Mouse (Mus musculus) embryonic facial prominence, embryonic 15.5 days (tissue): ENCODE measurements at regions not wholly inside any gene's neighbourhood (a gene's known extent, or its start where the extent isn't known, plus 50 kb on each side); places are given as distances from the start of the nearest gene placed in this dataset.

Source experiments
- ATAC-seq: fragments of 200-750 bp; cut with Nextera tagmentation; 2 replicates; pipeline ENCODE4 v1.8.0; 2017; ENCODE audit warnings: low read depth, moderate TSS enrichment; ENCODE audit not compliant: insufficient number of reproducible peaks, low FRiP score, low TSS enrichment
- H3K27ac ChIP-seq: fragments of 300-500 bp; sonication (generic); replicated peaks from 2 replicates; pipeline ENCODE4 v1.5.1; 2015; ENCODE audit warnings: mild to moderate bottlenecking, inconsistent platforms
- H3K27me3 ChIP-seq: fragments of 300-500 bp; sonication (generic); 2 replicates; pipeline ENCODE4 v1.6.1; 2015; ENCODE audit warnings: inconsistent platforms
- H3K36me3 ChIP-seq: fragments of 300-500 bp; sonication (generic); 2 replicates; pipeline ENCODE4 v1.6.1; 2015; ENCODE audit warnings: mild to moderate bottlenecking, inconsistent platforms
- H3K4me1 ChIP-seq: fragments of 300-500 bp; sonication (generic); 2 replicates; pipeline ENCODE4 v1.6.1; 2015; ENCODE audit warnings: inconsistent platforms
- H3K4me2 ChIP-seq: fragments of 300-500 bp; sonication (generic); replicated peaks from 2 replicates; pipeline ENCODE4 v1.6.1; 2015; ENCODE audit warnings: mild to moderate bottlenecking, inconsistent platforms
- H3K4me3 ChIP-seq: fragments of 300-500 bp; sonication (generic); replicated peaks from 2 replicates; pipeline ENCODE4 v1.5.1; 2015; ENCODE audit warnings: mild to moderate bottlenecking, inconsistent platforms
- H3K9ac ChIP-seq: fragments of 300-500 bp; sonication (generic); 2 replicates; pipeline ENCODE4 v1.6.1; 2015; ENCODE audit warnings: inconsistent platforms
- H3K9me3 ChIP-seq: fragments of 300-500 bp; sonication (generic); replicated peaks from 2 replicates; pipeline ENCODE4 v1.6.1; 2016; ENCODE audit warnings: inconsistent platforms
- WGBS: fragments of 180-500 bp; shearing (Covaris S2); methylation state at CpG from one replicate; pipeline ENCODE4 v1.1.7; 2015; 5-methylcytosine and 5-hydroxymethylcytosine counted together

DNA sequence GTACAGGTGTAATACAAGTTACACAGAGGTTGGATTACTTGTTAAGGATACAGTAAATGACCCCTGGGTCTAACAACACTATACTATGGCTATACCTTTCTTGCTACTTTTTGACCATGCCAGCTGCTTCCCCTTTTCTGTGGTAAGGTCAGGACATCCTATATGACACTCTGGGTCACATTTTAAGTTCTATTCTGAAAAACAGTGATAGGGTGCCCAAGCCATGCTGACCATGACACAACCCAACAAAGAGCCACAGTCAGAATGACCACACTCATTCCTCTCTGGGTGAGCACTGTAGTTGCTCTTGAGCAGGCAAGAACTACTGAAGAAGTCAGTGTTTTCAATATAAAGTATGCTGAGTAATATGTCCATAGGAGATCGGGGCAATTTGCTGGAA is 64.3 kb upstream of the Tnfsf11 start:
- no peak overlapping the region for H3K27ac ChIP-seq
- no peaks in the 10 kb centered on the region for H3K9me3 ChIP-seq
- H3K36me3 ChIP-seq, result no peaks in the 10 kb centered on the region
- H3K27me3 ChIP-seq, result no peaks in the 10 kb centered on the region; the same call in 1 of the 2 replicates
- H3K9ac ChIP-seq, result no peak overlapping the region
- 84% methylated on average over 1 of the region's 1 CpGs for WGBS
- no peaks in the 10 kb centered on the region for H3K4me1 ChIP-seq
- no peak overlapping the region for H3K4me2 ChIP-seq
- no peak for ATAC-seq
- no peak overlapping the region for H3K4me3 ChIP-seq

GRCm38 (mm10) chr14:78368881-78369280 is 61.0 kb upstream of the Tnfsf11 start:
- no peak overlapping the region for H3K4me3 ChIP-seq
- no peaks in the 10 kb centered on the region; the same call in 1 of the 2 replicates for H3K27me3 ChIP-seq
- no peak for ATAC-seq
- no peaks in the 10 kb centered on the region for H3K4me1 ChIP-seq
- no peaks in the 10 kb centered on the region for H3K36me3 ChIP-seq
- H3K9me3 ChIP-seq, result no peaks in the 10 kb centered on the region
- no peak overlapping the region for H3K27ac ChIP-seq
- no peak overlapping the region for H3K4me2 ChIP-seq
- 90% methylated on average over 4 of the region's 4 CpGs for WGBS
- no peak overlapping the region for H3K9ac ChIP-seq

- Histone ChIP-seq H3K27ac (no peak overlapping the region), H3K4me2 (no peak overlapping the region), H3K9me3 (no peaks in the 10 kb centered on the region), H3K4me1 (no peaks in the 10 kb centered on the region), H3K4me3 (no peak overlapping the region), H3K9ac (no peak overlapping the region), H3K27me3 (no peaks in the 10 kb centered on the region), H3K36me3 (no peaks in the 10 kb centered on the region)
- ATAC-seq, result no peak
Measured at GRCm38 (mm10) chr14:78364822-78365221, 57.0 kb upstream of the Tnfsf11 start.

DNA sequence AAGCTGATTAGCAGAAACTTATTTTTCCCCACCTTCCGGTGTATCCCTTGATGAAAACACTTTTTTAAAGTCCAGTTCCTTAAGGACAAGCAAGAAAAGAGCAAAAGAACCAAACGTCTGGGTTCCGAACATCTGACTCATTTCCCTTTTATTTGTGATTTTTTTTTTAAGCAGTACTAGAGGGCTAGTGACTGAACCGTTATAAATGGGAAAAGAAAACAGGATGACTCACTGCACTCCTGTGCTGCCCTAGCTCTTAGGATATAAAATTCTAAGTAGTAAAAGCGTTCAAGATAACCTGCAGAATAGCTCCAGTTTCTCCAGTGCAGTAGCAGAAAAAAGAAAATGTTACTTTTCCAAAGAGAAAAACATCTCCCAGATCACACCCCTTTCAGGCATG is 55.3 kb upstream of the Tnfsf11 start:
- Histone ChIP-seq H3K9ac (no peak overlapping the region), H3K36me3 (no peaks in the 10 kb centered on the region), H3K4me2 (no peak overlapping the region), H3K4me1 (no peaks in the 10 kb centered on the region), H3K27ac (no peak overlapping the region), H3K9me3 (no peaks in the 10 kb centered on the region), H3K4me3 (no peak overlapping the region), H3K27me3 (no peaks in the 10 kb centered on the region)
- ATAC-seq, result no peak
- WGBS, result 66% methylated on average over 5 of the region's 5 CpGs
